Mouse (Mus musculus) kidney, embryonic 16.5 days (tissue): Measurements from ENCODE around the gene Zfp987. TPM values are rescaled to one million over a fixed set of nuclear protein-coding genes. Genes with fewer than 3 reads are reported as not detected.
"Not testable (repeated sequence)": the region's sequence is repeated elsewhere in the genome, so short reads cannot be mapped to it uniquely, and the experiment has no call there.

Source experiments
- ATAC-seq: fragments of 200-750 bp; cut with Nextera tagmentation; 2 replicates; pipeline ENCODE4 v1.8.0; 2017; ENCODE audit warnings: moderate TSS enrichment; ENCODE audit not compliant: low FRiP score, low TSS enrichment
- H3K27ac ChIP-seq: fragments of 300-500 bp; sonication (generic); 2 replicates; pipeline ENCODE4 v1.5.1; 2014; ENCODE audit warnings: low read length
- H3K27me3 ChIP-seq: fragments of 300-500 bp; sonication (generic); 2 replicates; pipeline ENCODE4 v1.6.1; 2014; ENCODE audit warnings: low read length, control low read depth, mixed read lengths; ENCODE audit not compliant: insufficient read depth
- H3K36me3 ChIP-seq: fragments of 300-500 bp; sonication (generic); 2 replicates; pipeline ENCODE4 v1.6.1; 2014; ENCODE audit warnings: low read length, control low read depth, mixed read lengths; ENCODE audit not compliant: insufficient read depth
- H3K4me1 ChIP-seq: fragments of 300-500 bp; sonication (generic); 2 replicates; pipeline ENCODE4 v1.6.1; 2014; ENCODE audit warnings: low read length, control low read depth, mixed read lengths; ENCODE audit not compliant: insufficient read depth
- H3K4me2 ChIP-seq: fragments of 300-500 bp; sonication (generic); replicated peaks from 2 replicates; pipeline ENCODE4 v1.6.1; 2014; ENCODE audit warnings: low read depth, low read length
- H3K4me3 ChIP-seq: fragments of 300-500 bp; sonication (generic); 2 replicates; pipeline ENCODE4 v1.5.1; 2014; ENCODE audit warnings: mild to moderate bottlenecking, low read length
- H3K9ac ChIP-seq: fragments of 300-500 bp; sonication (generic); replicated peaks from 2 replicates; pipeline ENCODE4 v1.6.1; 2014; ENCODE audit warnings: low read length
- H3K9me3 ChIP-seq: fragments of 300-500 bp; sonication (generic); 2 replicates; pipeline ENCODE4 v1.6.1; 2016; ENCODE audit warnings: low read length, control low read depth
- WGBS: fragments of 180-500 bp; shearing (Covaris S2); extraction: QIAGEN DNeasy Blood & Tissue Kit; methylation state at CpG from one replicate; pipeline ENCODE4 v1.1.7; 2014; 5-methylcytosine and 5-hydroxymethylcytosine counted together
- polyA plus RNA-seq: library from polyadenylated mRNA; unstranded; fragments of >200 nt; fragmentation: Nextera tagmentation; extraction: Ambion mirVana; gene quantifications from 2 replicates; pipeline ENCODE4 v1.2.1, GENCODE M21; 2015

Gene Zfp987
- polyA plus RNA-seq, 1 experiment from 2014 or later, result not detected

- H3K9ac ChIP-seq, H3K4me1 ChIP-seq, H3K4me2 ChIP-seq, H3K36me3 ChIP-seq, H3K27ac ChIP-seq, H3K4me3 ChIP-seq, H3K27me3 ChIP-seq: not testable (repeated sequence)
- WGBS, result no CpG with 5 or more reads among the region's 2 CpGs
- peaks cover 10% of the 10 kb centered on the region; the same call in 1 of the 2 replicates for H3K9me3 ChIP-seq
- peak; percentile 80 for ATAC-seq
Observed at GRCm38 (mm10) chr4:146168730-146169215, 71.7 kb downstream of the Zfp987 start.

- WGBS, result 61% methylated on average over 3 of the region's 4 CpGs
- not testable (repeated sequence) for H3K4me1 ChIP-seq, H3K4me3 ChIP-seq, H3K4me2 ChIP-seq, H3K9me3 ChIP-seq, H3K27ac ChIP-seq, H3K9ac ChIP-seq, H3K36me3 ChIP-seq, H3K27me3 ChIP-seq
- peak; percentile 81 for ATAC-seq
Observed at GRCm38 (mm10) chr4:146173378-146174226, 76.5 kb downstream of the Zfp987 start.

Other genes with a start within 250 kb of the Zfp987 start
- not detected in 2 replicates for gene Zfp986, start 228.5 kb upstream of the Zfp987 start, polyA plus RNA-seq
- gene Zfp600, start 59.5 kb downstream of the Zfp987 start, polyA plus RNA-seq, result not detected in 2 replicates